In genomic region chr13:31576696-31577095, GRCm38 (mm10) we compare ENCODE assay signal across 25 mouse cellular contexts. TPM values are rescaled to one million over a fixed set of nuclear protein-coding genes. Genes with fewer than 3 reads are reported as not detected.
DNase-seq lines count a peak whose midpoint lies in the region; ATAC-seq and TF ChIP-seq lines count a peak whose summit lies in the region.
"Had no signal": no experiment of that assay in that cellular context is flagged by ENCODE, and none has a peak within 500 bp of the region (broad histone marks: within the 10 kb centered on the region; RNA-seq: fewer than 3 reads in every experiment).

No protein-coding gene starts in this region.

- no peak for TF ChIP-seq CTCF in intestine, postnatal 0 days (IDR thresholded peaks at IDR 0.05; ENCODE audit: low read depth)
- TF ChIP-seq CTCF in kidney, adult 2 months (conservative IDR thresholded peaks at IDR 0.05; ENCODE audit: insufficient read depth, insufficient read length, low read depth, low read length): no peak
- TF ChIP-seq CTCF in small intestine, adult 2 months (IDR thresholded peaks at IDR 0.05; ENCODE audit: extremely low read depth, insufficient read length, insufficient replicate concordance, low read depth, low read length): no peak

- H3K9me3 ChIP-seq in intestine, embryonic 14.5 days (ENCODE audit: control insufficient read depth, low read length): no peaks in the 10 kb centered on the region
- no peaks in the 10 kb centered on the region for H3K9me3 ChIP-seq in intestine, postnatal 0 days (ENCODE audit: control insufficient read depth)
- H3K9me3 ChIP-seq in kidney, embryonic 15.5 days (replicated peaks): no peaks in the 10 kb centered on the region
- H3K9me3 ChIP-seq: embryonic facial prominence, embryonic 13.5 days; embryonic facial prominence, embryonic 15.5 days; forebrain, embryonic 10.5 days; forebrain, embryonic 12.5 days had no signal

- H3K27me3 ChIP-seq in intestine, embryonic 14.5 days (replicated peaks; ENCODE audit: control insufficient read depth, insufficient read depth, low read length): no peaks in the 10 kb centered on the region
- H3K27me3 ChIP-seq in intestine, postnatal 0 days (replicated peaks; ENCODE audit: control insufficient read depth, insufficient read depth, low read length): no peaks in the 10 kb centered on the region
- no peaks in the 10 kb centered on the region for H3K27me3 ChIP-seq in kidney, adult 2 months (replicated peaks; ENCODE audit: control insufficient read depth, insufficient read depth, low read length)
- H3K27me3 ChIP-seq in kidney, embryonic 15.5 days: peaks cover 33% of the 10 kb centered on the region
- H3K27me3 ChIP-seq in small intestine, adult 2 months (ENCODE audit: control insufficient read depth, insufficient read depth, low read length): no peaks in the 10 kb centered on the region

- no peak overlapping the region for H3K4me2 ChIP-seq in intestine, embryonic 14.5 days (ENCODE audit: low read length)
- H3K4me2 ChIP-seq in intestine, postnatal 0 days (replicated peaks; ENCODE audit: low read depth): no peak overlapping the region
- H3K4me2 ChIP-seq in kidney, embryonic 15.5 days: no peak overlapping the region
- H3K4me2 ChIP-seq: embryonic facial prominence, embryonic 13.5 days; embryonic facial prominence, embryonic 15.5 days; forebrain, embryonic 12.5 days had no signal

- H3K4me3 ChIP-seq in intestine, embryonic 14.5 days (ENCODE audit: low read depth, low read length): no peak overlapping the region
- H3K4me3 ChIP-seq in intestine, postnatal 0 days (ENCODE audit: low read depth, low read length): no peak overlapping the region
- no peak overlapping the region for H3K4me3 ChIP-seq in kidney, adult 2 months (ENCODE audit: insufficient read depth, low read depth, low read length)
- H3K4me3 ChIP-seq in kidney, embryonic 15.5 days (replicated peaks): no peak overlapping the region
- H3K4me3 ChIP-seq in small intestine, adult 2 months (ENCODE audit: low read depth, low read length): no peak overlapping the region
- H3K4me3 ChIP-seq: embryonic facial prominence, embryonic 13.5 days; embryonic facial prominence, embryonic 15.5 days; erythroblast, embryonic 14.5 days; forebrain, embryonic 10.5 days; forebrain, embryonic 12.5 days had no signal

- H3K4me1 ChIP-seq in intestine, embryonic 14.5 days (replicated peaks; ENCODE audit: control insufficient read depth, insufficient read depth, low read length): no peaks in the 10 kb centered on the region
- no peaks in the 10 kb centered on the region for H3K4me1 ChIP-seq in intestine, postnatal 0 days (replicated peaks; ENCODE audit: control insufficient read depth, insufficient read depth, low read length)
- peaks cover 4% of the 10 kb centered on the region for H3K4me1 ChIP-seq in kidney, adult 2 months (ENCODE audit: control insufficient read depth, insufficient read depth, low read length)
- H3K4me1 ChIP-seq in kidney, embryonic 15.5 days: peaks cover 4% of the 10 kb centered on the region; the same call in 1 of the 2 replicates
- H3K4me1 ChIP-seq in small intestine, adult 2 months (ENCODE audit: control insufficient read depth, insufficient read depth, insufficient read length, low read length): peaks cover 2% of the 10 kb centered on the region; the same call in 1 of the 2 replicates

- H3K36me3 ChIP-seq in intestine, embryonic 14.5 days (ENCODE audit: control insufficient read depth, insufficient read depth, low read length): no peaks in the 10 kb centered on the region
- no peaks in the 10 kb centered on the region for H3K36me3 ChIP-seq in intestine, postnatal 0 days (ENCODE audit: control insufficient read depth, insufficient read depth)
- H3K36me3 ChIP-seq in kidney, adult 2 months (ENCODE audit: control insufficient read depth, insufficient read depth, low read length): no peaks in the 10 kb centered on the region
- H3K36me3 ChIP-seq in kidney, embryonic 15.5 days: no peaks in the 10 kb centered on the region
- H3K36me3 ChIP-seq in small intestine, adult 2 months (ENCODE audit: control insufficient read depth, insufficient read depth, low read length): no peaks in the 10 kb centered on the region
- H3K36me3 ChIP-seq: embryonic facial prominence, embryonic 13.5 days; embryonic facial prominence, embryonic 15.5 days; forebrain, embryonic 10.5 days; forebrain, embryonic 12.5 days had no signal

- H3K9ac ChIP-seq in intestine, embryonic 14.5 days (ENCODE audit: low read length): no peak overlapping the region
- no peak overlapping the region for H3K9ac ChIP-seq in intestine, postnatal 0 days (ENCODE audit: low read depth, low read length)
- no peak overlapping the region for H3K9ac ChIP-seq in kidney, embryonic 15.5 days
- H3K9ac ChIP-seq: embryonic facial prominence, embryonic 15.5 days; forebrain, embryonic 12.5 days had no signal

- no peak overlapping the region for H3K27ac ChIP-seq in intestine, embryonic 14.5 days (ENCODE audit: low read depth)
- H3K27ac ChIP-seq in intestine, postnatal 0 days (ENCODE audit: low read depth, low read length): no peak overlapping the region
- H3K27ac ChIP-seq in kidney, adult 2 months (ENCODE audit: insufficient read depth, low read depth, low read length): no peak overlapping the region
- no peak overlapping the region for H3K27ac ChIP-seq in kidney, embryonic 15.5 days
- H3K27ac ChIP-seq in small intestine, adult 2 months (ENCODE audit: insufficient read depth, low read depth, low read length): peak overlapping the region; percentile 43; the same call in 1 of the 2 replicates
- H3K27ac ChIP-seq: embryonic facial prominence, embryonic 13.5 days; embryonic facial prominence, embryonic 15.5 days; forebrain, embryonic 10.5 days; forebrain, embryonic 12.5 days had no signal

- ATAC-seq in intestine, embryonic 14.5 days (replicated peaks; ENCODE audit: low FRiP score, low TSS enrichment, low read depth): no peak
- ATAC-seq in intestine, postnatal 0 days: no peak
- ATAC-seq in kidney, embryonic 15.5 days (replicated peaks; ENCODE audit: low FRiP score): no peak
- no peak for ATAC-seq in CD4-positive, CD25-positive, alpha-beta regulatory T cell, adult 4 months
- ATAC-seq: forebrain, embryonic 14.5 days; forebrain, embryonic 16.5 days had no signal

- DNase-seq in intestine, embryonic 14.5 days (ENCODE audit: low spot score): peak; percentile 43
- DNase-seq in kidney, adult 2 months: peak; percentile 56
- DNase-seq: adrenal gland, adult 2 months; adrenal gland, postnatal 10 days; adrenal gland, postnatal 25 days; B cell, adult 2 months; cerebellum, adult 11 months; cerebellum, adult 18-20 months; cerebellum, adult 8-10 months; cerebellum, adult 9-11 months; cerebellum, postnatal 14 days; cerebellum, postnatal 36 days; embryo, embryonic 11 days had no signal

- 54% methylated on average over 4 of the region's 4 CpGs for WGBS in intestine, embryonic 14.5 days
- 29% methylated on average over 4 of the region's 4 CpGs for WGBS in intestine, postnatal 0 days
- 64% methylated on average over 4 of the region's 4 CpGs for WGBS in kidney, adult 2 months
- WGBS in kidney, embryonic 15.5 days: 34% methylated on average over 4 of the region's 4 CpGs
- WGBS in small intestine, adult 2 months: 26% methylated on average over 4 of the region's 4 CpGs

- no peak for TF ChIP-seq POLR2A in kidney, adult 2 months (IDR thresholded peaks at IDR 0.05; ENCODE audit: low read depth, low read length)
- TF ChIP-seq POLR2A in small intestine, adult 2 months (IDR thresholded peaks at IDR 0.05; ENCODE audit: low read depth, low read length): no peak

RNA-seq across cellular contexts. Expression of gene A530084C06Rik, which starts 17.6 kb away (rescaled TPM):
- polyA plus RNA-seq in intestine, embryonic 14.5 days (2014; fragmentation: Nextera tagmentation; extraction: Ambion mirVana): not detected in 2 replicates
- not detected in 2 replicates for polyA plus RNA-seq in intestine, postnatal 0 days (2015; fragmentation: Nextera tagmentation; extraction: Ambion mirVana)
- polyA plus RNA-seq in kidney, adult 2 months (2012; rRNA removed): 0.30 and 0.39 TPM in 2 replicates
- not detected in 2 replicates for polyA plus RNA-seq in kidney, embryonic 15.5 days (2015; fragmentation: Nextera tagmentation; extraction: Ambion mirVana)
- 0.56 and 0.88 TPM in 2 replicates for polyA plus RNA-seq in small intestine, adult 2 months (2012; rRNA removed)
- polyA plus RNA-seq in CD4-positive, CD25-positive, alpha-beta regulatory T cell, adult 4 months (2017; shearing (Covaris generic)): not detected
- polyA plus RNA-seq: embryonic facial prominence, embryonic 11.5 days; embryonic facial prominence, embryonic 13.5 days; embryonic facial prominence, embryonic 15.5 days; erythroblast, embryonic 14.5 days; forebrain, embryonic 10.5 days; forebrain, embryonic 12.5 days; forebrain, embryonic 14.5 days; forebrain, embryonic 16.5 days had no signal

RNA-seq across cellular contexts. Expression of gene Foxq1, which starts 20.8 kb away (rescaled TPM):
- 1.5 TPM in 2 replicates for polyA plus RNA-seq in intestine, embryonic 14.5 days (2014; fragmentation: Nextera tagmentation; extraction: Ambion mirVana)
- polyA plus RNA-seq in intestine, postnatal 0 days (2015; fragmentation: Nextera tagmentation; extraction: Ambion mirVana): 8.5 and 9.6 TPM in 2 replicates
- 13.9 and 25.9 TPM in 2 replicates for polyA plus RNA-seq in kidney, adult 2 months (2012; rRNA removed)
- 3.9 and 4.0 TPM in 2 replicates for polyA plus RNA-seq in kidney, embryonic 15.5 days (2015; fragmentation: Nextera tagmentation; extraction: Ambion mirVana)
- 9.2 and 59.1 TPM in 2 replicates for polyA plus RNA-seq in small intestine, adult 2 months (2012; rRNA removed)
- not detected for polyA plus RNA-seq in CD4-positive, CD25-positive, alpha-beta regulatory T cell, adult 4 months (2017; shearing (Covaris generic))
- polyA plus RNA-seq: erythroblast, embryonic 14.5 days had no signal

RNA-seq across cellular contexts. Expression of gene Foxf2, which starts 48.9 kb away (rescaled TPM):
- 27.8 and 28.3 TPM in 2 replicates for polyA plus RNA-seq in intestine, embryonic 14.5 days (2014; fragmentation: Nextera tagmentation; extraction: Ambion mirVana)
- polyA plus RNA-seq in intestine, postnatal 0 days (2015; fragmentation: Nextera tagmentation; extraction: Ambion mirVana): 9.3 and 10.6 TPM in 2 replicates
- polyA plus RNA-seq in kidney, adult 2 months (2012; rRNA removed): 0.10 TPM in 1 of 2 replicates, not detected in the other
- polyA plus RNA-seq in kidney, embryonic 15.5 days (2015; fragmentation: Nextera tagmentation; extraction: Ambion mirVana): 0.24 and 0.27 TPM in 2 replicates
- polyA plus RNA-seq in small intestine, adult 2 months (2012; rRNA removed): 28.4 and 41.4 TPM in 2 replicates
- not detected for polyA plus RNA-seq in CD4-positive, CD25-positive, alpha-beta regulatory T cell, adult 4 months (2017; shearing (Covaris generic))
- polyA plus RNA-seq: adrenal gland, adult 2 months; erythroblast, embryonic 14.5 days had no signal
